Mouse (Mus musculus): ENCODE data around the gene Smurf2.
A peak's percentile ranks its signal among the peaks of the same experiment; 100 is the strongest.

Gene Smurf2

DNA sequence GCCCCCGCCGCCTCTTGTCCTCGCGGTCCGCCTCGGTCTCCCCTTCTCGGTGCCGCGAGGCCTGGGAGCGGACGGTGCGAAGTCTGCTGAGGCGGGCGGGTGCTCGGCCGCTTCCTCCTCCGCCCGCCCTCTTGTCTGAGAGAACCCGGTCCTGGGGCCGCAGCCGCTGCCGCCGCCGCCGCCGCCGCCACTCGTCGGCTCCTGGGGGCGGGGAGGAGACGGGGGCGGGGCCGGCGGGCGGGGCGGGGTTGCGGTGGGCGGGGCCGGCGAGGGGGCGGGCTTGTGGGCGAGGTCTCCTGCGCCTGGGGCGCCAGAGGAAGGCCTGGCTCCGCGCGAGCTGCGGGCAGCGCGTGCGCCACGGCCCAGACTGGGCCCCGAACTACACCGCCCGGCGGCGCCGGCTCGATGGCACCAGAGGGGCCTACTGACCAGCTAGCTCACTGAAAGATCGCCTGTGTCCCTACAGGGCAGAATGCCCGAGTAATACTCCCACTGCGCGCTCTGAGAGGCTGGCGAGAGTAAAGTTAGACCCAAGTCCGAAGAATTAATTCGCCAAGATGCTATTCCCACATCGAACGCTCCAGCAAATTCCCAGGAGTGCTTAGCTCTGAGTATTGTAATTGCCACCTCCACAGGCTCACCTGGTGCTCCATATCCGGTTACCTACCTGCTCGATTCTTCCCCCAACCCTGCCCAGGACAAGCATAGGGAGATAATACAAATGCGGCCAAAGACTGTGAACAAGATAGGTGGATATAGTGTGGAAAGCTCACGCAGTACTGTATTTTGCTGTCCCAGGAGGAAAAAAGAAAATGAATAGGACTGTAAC, at the start of gene Smurf2:
Gene Smurf2, minus strand, starts transcription at position 165 of the 829 bp plus-strand sequence.
- peak; percentile 74 to 82 for DNase-seq (ENCODE audit: low spot score in 2 of 2)

DNA sequence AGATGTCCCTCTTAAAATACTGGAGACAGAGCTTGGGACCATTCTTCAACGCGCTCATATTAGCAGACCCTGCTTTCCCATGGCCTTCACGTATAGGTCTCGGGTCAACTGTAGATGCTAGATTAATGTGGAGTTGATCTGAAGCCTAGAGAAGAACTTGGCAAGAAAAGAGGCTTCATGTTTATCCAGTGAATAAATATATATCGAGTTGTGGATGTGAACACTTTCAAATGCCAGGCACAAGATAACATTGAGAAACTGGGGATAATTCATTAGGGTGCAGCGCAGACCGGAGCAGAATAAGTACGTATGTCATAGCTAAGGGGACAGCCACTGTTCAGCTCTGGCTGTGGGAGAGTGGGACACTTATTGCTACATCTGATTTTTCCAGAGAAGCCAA, 49.3 kb upstream of the Smurf2 start:
- no peak for DNase-seq (ENCODE audit: low spot score in 2 of 2)

DNA sequence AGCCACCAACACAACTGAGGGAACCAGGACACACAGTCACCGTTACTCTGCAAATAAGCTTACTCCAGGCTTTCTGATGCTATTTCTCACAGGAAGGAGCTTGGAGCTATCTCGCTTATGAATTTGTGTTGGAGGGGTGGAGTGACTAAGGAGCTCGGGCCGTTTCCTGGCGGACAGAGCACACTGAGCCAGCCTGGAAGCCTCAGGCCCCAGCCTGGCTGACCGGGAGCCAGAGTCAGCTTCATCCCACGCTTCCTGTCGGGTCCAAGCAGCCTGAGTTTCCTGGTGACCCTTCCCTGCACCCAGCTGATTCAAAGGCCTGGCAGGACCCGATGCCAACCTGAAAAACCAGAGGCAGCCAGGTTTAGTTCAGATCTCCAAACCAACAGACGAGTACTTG, 47.1 kb upstream of the Smurf2 start:
- no peak for DNase-seq (ENCODE audit: low spot score in 2 of 2)

DNA sequence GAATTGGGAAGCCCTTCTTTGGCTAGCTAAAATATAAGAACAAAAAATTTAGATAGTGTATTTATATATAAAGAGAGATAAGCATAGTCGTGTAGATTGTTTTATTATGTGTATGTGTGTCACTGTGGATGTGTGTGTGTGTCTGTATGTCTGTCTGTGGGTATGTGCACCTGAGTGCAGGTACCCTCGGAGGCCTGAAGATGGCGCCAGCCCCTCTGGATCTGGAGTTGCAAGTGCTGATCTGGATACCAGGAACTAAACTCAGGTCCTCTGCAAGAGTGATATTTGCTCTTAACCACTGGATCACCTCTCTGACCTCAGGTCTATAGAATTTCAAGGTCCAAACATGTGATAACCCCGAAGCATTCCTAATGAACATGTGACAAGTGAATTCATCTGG, 45.4 kb upstream of the Smurf2 start:
- DNase-seq (ENCODE audit: low spot score in 2 of 2), result no peak

DNA sequence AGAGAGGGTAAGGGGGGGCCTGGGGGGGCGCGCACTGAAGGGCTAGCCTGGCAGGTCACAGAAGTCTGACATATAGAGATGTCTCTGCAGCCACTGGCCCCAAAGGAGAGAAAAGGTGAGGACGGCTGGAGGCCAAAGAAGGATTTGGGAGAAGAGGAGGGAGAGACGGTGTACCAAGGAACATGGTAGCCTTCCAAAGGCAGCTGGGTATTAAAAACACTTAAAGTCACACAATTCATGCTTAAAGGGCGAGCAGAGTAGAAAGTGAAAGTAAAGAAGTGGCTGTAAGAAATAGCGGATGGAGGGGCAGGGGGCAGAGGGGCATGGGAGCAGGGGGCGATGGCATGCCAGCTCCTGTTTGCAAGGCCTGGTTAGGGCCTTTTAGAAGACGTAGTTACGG, 41.8 kb upstream of the Smurf2 start:
- DNase-seq (ENCODE audit: low spot score in 2 of 2), result no peak

DNA sequence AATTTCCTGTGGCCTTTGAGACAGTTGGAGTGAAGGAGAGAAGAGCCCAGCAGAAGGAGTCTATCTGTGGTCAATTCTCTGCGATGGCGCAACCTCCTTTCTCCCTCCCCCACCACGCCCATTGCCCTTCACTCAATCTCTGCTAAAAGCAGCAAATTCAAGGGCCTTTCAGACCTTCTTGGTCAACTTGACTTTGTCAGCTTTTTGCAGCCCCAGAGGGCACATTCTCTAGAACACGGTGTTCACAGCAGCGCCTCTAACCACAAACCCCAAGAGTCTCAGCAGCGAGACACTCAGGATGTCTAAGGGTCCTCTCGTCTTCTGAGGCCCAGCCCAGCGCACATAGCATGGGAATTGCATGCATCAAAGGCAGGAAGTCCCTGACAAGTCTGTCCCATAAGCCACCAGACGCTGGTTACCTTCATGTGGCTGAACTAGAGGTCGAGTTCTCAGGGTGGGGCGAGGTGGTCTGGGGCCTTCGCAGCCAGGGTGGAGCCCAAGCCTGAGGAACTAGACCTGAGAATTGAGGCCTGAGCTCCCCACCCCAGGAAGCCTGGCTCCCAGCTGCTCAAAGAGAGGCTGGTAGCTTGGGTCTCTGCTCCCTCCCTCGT, 41.1 kb upstream of the Smurf2 start:
- peak; percentile 72 to 74 for DNase-seq (ENCODE audit: low spot score in 2 of 2)

DNA sequence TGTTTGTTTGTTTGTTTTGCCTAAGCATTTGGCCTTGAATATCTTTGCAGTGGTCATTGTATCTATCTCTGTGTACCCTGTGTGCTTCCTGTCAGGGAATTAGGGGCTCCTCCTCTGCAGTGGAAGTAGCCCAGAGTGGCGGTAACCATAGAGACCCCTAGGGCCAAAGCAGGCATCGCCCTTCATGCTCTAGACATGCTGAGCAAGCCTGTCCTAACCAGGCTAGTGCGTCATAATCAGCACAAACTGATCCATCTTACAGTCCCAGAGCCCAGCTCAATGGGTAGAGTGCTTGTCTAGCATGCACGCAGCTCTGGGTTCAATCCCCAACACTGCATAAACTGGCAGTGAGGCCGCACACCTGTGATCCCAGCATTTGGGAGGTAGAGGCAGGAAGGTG, 38.6 kb upstream of the Smurf2 start:
- DNase-seq (ENCODE audit: low spot score in 2 of 2), result no peak

DNA sequence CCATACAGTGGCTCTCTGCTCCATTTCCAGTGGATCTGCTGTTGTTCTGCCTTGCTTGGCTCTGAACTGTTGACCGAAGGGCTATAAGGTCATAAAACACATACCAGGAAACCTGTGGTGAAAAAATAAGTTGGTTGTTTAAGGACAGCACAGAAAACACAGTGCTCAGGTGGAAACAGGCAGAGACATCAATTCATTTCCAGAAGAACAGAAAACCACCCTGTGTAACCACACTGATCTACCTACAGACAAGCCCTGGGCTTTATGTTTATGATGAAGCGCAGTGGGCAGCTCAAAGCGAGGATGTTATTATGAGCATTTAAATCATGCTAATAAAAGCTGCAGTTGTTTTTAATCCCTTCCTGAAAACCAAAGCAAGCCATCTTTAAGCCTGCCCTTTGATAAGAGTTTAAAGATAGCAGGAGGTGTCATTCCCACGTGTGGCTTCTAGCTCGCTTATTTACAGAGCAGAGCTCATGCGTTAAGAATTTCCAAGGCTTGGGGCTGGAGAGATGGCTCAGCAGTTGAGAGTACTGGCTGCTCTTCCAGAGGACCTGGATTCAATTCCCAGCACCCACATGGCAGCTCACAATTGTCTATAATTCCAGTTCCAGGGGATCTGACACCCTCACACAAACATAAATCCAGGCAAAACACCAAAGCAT, 38.0 kb upstream of the Smurf2 start:
- DNase-seq (ENCODE audit: low spot score in 2 of 2), result no peak

DNA sequence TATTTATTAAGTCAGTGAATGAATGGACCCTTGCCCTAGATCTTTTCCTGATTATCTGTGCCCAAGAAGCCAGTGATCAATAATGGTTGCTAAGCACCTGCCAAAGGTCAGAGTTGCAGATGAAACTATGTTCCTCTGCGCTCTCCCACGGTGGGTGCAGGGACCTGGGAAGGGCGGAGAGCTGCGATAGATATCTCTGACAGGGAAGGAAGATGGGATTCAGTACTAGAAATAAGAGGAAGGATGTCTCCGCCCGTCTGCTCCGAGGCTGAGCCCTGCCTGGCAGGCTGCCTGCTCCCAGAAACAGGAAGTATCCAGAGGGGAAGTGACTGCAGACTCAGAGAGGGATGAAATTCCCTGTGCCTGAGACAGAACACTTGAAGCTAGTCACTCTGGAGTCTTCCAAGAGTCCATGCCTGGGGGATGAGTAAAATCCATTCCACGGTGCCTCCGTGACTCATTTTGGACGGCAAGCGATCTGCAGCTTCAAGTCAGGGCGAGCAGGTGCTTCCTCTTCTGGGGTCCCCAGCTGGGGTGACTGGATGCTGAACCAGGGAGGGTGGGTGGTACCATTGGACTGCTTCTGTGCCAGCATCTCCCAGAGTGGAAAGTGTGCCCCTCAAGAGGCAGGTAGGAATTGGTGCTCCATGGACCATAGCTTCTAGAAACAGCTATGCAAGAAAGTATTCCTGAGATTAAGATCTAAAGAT, 36.9 kb upstream of the Smurf2 start:
- no peak for DNase-seq (ENCODE audit: low spot score in 2 of 2)

DNA sequence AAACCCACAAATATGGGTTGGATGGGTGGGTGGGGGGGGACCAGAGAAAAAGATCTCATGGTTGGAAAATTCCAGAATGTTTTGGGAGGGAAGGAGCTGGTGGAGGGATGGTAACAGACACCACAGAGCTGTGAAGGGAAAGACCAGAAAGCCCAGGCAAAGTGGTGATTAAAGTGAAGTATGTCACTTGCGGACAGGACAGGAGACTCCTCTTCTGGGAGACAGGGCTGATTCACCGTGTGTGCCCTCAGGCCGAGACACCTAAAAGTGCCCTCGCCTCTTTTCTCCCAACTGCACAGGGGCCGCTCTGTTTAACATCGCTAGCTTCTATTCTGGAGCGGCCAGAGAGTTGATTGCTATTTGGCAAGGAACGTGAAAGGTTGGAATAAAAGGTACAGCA, 34.1 kb upstream of the Smurf2 start:
- DNase-seq (ENCODE audit: low spot score in 2 of 2), result no peak

DNA sequence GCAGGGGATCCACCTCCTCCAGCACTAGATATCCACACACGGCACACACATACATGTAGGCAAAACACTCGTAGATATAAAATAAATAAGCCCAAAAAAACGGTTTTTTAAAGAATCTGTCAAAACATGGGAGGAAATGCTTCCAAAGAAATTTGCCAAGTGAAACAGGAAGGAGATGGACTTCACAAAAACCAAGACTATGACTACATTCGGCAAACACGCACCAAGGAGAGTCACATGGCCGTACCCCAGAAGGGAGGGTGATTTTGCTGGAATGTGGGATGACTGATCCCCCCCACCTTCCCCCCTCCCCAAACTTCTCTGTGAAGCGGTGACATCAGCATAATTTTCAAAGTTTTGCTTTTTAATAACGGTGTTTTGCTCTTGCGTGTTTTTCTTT, 33.6 kb upstream of the Smurf2 start:
- DNase-seq (ENCODE audit: low spot score in 2 of 2), result no peak

DNA sequence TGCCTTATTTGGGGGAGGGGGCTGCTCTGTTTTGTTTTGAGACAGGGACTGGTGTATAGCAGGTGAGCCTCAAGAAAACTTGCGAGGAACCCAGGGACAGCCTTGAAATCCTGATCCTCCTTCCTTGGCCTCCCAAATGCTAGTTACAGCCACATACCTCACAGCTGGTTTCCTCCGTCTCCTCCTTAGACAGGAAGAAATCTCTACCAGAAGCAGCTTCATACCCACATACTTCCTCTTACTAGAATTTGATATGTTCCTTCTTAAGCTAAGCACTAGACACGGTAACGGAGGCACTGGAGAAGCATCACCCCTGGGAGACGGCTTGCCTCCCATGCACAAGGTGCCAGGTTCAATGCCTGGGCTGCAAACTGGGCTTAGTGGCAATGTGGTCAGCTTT, 16.8 kb upstream of the Smurf2 start:
- no peak for DNase-seq (ENCODE audit: low spot score in 2 of 2)

DNA sequence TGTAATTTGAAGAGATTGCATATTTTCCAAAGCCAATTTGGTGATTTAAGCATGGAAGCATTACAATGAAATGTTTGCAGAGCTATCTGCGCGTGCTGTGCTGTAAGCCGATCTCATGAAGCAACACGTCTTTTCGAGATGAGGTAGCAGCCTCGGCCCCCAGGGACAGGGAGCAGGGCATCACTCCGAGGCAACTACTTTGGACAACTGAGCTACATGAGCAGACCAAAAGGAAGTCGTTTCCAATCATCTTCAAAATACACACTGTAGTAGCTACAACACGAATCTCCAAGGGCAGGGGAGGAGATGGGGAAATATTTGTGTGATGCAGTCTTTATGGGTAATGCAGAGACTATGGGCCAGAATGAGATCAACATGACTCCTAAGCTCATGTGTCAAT, 9.9 kb upstream of the Smurf2 start:
- no peak for DNase-seq (ENCODE audit: low spot score in 2 of 2)

DNA sequence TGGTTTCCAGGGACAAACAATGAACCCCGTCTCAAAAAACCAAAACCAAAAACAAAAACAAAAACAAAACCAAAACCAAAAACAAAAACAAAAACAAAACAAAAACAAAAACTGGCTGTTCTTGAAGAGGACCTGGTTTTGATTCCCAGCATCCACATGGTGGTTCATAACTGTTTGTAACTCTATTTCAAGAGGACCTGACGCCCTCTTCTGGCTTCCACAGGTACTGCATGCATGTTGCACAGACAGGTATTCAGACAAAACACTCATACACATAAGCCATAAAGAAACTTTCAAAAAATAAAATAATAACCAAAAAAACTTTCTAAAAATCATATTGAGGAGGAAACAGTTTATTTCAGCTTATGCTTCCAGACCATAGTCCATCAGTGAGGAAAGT, 8.4 kb upstream of the Smurf2 start:
- DNase-seq (ENCODE audit: low spot score in 2 of 2), result no peak

DNA sequence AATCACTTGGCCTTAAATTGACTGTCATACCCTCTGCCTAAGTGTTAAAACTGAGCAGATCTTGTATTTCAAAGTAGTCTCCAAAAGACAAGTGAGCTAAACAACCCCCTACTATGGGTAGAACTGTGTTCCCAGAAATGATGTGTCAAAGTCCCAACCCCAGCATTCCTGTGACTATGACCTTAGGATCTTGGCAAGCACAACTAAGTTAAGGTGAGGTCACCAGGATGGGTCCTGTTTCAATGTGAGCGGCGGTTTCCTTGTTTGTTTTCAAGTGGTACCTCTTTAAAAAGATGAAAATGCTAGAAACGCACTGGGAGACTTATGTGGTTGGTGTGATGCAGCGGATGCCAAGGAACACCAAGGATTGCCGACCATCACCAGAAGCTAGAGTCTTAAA, 7.4 kb upstream of the Smurf2 start:
- DNase-seq (ENCODE audit: low spot score in 2 of 2), result no peak

DNA sequence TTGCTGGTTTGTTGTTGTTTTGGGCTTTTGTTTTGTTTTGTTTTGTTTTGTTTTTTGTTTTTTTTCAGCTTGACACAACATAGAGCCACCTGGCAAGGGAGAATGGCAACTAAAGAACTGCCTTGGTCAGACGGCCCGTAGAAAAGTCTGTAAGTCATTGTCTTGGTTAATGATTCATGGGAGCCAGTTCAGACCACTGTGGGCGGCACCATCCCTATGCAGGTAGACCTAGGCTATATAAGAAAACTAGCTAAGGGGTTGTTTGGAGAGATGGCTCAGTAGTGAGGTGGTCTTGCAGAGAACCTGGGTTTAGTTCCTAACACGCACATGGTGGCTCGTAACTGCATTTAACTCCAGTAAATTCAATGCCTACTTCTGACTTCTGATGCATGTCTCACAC, 6.7 kb upstream of the Smurf2 start:
- no peak for DNase-seq (ENCODE audit: low spot score in 2 of 2)

DNA sequence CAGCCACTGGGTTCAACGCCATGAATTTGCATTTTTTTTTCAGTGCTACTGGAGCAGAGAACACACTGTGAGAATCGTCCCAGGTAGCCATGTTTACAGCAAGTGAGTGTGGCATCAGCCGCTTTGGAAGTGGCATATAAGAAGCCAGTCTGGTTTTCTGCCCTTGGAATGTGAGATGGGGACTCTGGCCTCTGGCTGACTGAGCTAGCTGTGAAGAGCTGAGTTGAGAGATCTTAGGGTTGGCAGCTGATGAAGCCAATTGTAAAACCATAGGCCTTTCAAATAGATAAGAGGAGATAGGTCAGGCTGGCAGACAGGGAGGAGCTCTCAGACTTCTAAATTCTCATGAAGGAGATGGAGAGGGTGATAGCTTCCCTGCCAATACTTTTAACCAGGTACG, 6.2 kb upstream of the Smurf2 start:
- no peak for DNase-seq (ENCODE audit: low spot score in 2 of 2)

DNA sequence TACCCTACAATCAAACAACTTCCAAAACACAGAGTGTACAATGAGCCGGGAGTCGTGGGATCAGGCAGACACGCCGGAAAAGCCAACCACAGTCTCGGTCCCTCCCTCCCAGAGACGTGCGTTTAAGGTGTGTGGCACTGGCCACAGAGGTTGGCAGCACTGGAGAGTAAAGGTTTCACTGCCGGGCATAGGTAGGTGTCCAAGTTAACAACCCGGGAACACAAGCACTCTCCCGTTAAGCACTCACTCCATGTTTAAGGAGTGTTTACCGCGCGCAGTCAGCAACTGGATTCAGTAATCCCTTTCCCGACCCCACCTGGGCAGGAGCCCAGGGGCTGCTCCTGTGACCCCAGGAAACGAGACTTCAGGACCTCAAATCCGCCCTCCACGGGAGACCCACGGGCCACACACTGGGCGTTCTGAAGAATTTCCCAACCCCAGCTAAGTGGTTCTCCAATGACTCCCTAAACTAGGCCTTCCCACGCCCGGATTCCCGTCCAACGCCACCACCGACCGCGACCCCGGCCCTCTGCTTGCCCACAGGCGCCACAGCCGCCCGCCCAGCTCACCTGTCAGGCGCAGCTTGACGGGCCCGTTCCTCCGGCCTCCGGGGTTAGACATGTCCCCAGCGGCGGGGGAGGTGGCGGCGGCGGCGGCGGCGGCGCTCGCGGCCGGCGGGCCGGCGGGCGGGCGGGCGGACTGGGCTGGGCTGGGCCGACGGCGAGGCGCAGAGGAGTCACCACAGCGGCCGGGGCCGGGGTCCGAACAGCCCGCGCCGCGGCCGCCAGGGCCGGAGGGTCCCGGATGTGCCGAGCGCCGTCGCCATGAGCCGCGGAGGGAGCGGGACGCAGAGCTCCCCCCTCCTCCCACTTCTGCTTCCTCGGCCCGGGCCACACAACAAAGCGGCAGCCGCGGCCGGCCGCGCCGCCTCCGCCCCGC, 634 bp downstream of the Smurf2 start:
- peak; percentile 21 to 26 for DNase-seq (ENCODE audit: low spot score in 2 of 2)

DNA sequence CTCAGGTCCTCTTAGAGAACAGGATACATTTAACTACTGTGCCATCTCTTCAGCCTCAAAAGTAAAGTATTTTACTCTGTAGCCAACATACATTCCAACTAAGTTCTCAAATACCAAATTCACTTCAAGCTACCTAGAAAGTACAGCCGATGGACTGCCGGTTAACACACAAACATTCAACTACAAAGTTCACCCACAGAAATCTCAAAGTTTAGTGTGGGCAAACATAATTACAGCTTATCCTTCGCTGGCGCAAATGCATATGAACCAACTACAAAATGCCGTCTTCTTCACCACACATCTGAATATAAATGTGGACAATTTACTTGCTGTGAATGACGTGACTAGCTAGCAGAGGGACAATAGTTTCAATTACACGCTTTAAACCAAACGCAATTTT, 1.6 kb downstream of the Smurf2 start:
- no peak for DNase-seq (ENCODE audit: low spot score in 2 of 2)

DNA sequence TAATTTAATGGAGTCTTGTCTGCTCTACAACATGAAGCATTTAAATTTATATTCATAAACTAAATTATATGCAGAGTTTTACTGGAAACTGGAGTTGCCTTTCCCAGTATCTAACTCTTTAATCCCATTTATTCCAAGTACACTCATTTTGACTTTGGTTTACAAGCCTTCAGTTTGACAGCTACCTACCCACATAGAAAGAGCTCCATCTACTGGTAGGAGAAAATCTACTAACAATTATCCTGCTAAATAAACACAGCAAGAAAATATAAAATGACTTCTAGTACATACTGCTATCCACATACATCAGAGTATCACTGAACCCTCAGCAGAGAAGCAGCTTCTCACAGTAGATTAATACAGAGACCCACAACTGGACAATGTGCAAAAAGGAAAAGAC, 9.3 kb downstream of the Smurf2 start:
- DNase-seq (ENCODE audit: low spot score in 2 of 2), result no peak

DNA sequence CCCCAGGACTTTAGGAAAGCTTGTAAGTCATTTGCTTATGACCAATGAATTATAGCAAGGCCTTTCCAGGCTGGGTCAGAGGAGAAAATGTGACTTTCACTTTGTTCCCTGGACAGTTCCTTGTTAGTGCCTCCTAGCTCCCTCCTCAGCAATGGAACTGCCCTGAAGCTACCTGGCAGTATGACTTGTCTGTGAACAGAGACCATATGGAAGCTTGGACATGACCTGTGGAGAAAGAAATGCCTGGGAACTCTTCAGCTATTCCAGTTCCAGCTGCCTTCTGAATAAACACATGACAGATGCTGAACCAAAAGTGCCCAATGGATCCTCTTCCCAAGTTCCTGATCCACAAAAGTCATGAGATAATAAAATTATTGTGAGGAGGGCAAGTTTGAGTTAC, 12.5 kb downstream of the Smurf2 start:
- no peak for DNase-seq (ENCODE audit: low spot score in 2 of 2)
